In the genomic region with DNA sequence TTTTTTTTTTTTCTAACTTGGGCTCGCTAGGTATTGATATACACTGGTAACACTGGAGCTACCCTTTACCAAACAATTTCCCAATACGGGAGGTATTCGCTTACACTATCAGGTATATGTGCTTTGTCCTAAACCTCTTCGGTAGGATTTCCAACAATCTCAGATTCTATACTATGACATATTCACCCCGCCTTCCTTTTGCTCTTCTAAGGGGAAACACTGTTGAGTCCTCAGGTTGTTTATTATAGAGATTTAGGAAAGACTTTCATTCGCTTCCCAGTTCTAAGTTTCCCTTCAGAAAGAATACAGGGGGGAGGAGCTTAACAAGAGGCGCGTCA, we compare ENCODE assay signal across 8 mouse cellular contexts. TPM values are rescaled to one million over a fixed set of nuclear protein-coding genes. Genes with fewer than 3 reads are reported as not detected.
DNase-seq lines count a peak whose midpoint lies in the region; ATAC-seq and TF ChIP-seq lines count a peak whose summit lies in the region.

No protein-coding gene starts in this region.

- peaks cover 6% of the 10 kb centered on the region; the same call in 1 of the 2 replicates for H3K9me3 ChIP-seq in kidney, embryonic 16.5 days (ENCODE audit: low read length)
- H3K9me3 ChIP-seq in embryonic facial prominence, embryonic 11.5 days (replicated peaks; ENCODE audit: control insufficient read depth, low read length) = no peaks in the 10 kb centered on the region
- no peaks in the 10 kb centered on the region for H3K9me3 ChIP-seq in intestine, embryonic 15.5 days
- no peaks in the 10 kb centered on the region for H3K9me3 ChIP-seq in midbrain, postnatal 0 days (ENCODE audit: low read length)

- H3K4me1 ChIP-seq in kidney, embryonic 16.5 days (ENCODE audit: insufficient read depth, low read length) = 0 out of 2 replicates have a peak, but pooled peaks cover 2% of the 10 kb centered on the region
- H3K4me1 ChIP-seq in embryonic facial prominence, embryonic 11.5 days (ENCODE audit: control insufficient read depth, insufficient read depth, low read length) = no peaks in the 10 kb centered on the region
- no peaks in the 10 kb centered on the region for H3K4me1 ChIP-seq in intestine, embryonic 15.5 days (replicated peaks)
- no peaks in the 10 kb centered on the region for H3K4me1 ChIP-seq in midbrain, postnatal 0 days (ENCODE audit: insufficient read depth, low read length)

- TF ChIP-seq CTCF in midbrain, postnatal 0 days (IDR thresholded peaks at IDR 0.05) = no peak

- H3K4me2 ChIP-seq in kidney, embryonic 16.5 days (replicated peaks; ENCODE audit: low read depth, low read length) = peak overlapping the region; percentile 64
- H3K4me2 ChIP-seq in embryonic facial prominence, embryonic 11.5 days (ENCODE audit: low read depth, low read length) = peak overlapping the region; percentile 67
- peak overlapping the region; percentile 58 for H3K4me2 ChIP-seq in intestine, embryonic 15.5 days (replicated peaks)
- H3K4me2 ChIP-seq in midbrain, postnatal 0 days (ENCODE audit: low read depth, low read length, poor library complexity, severe bottlenecking) = peak overlapping the region; percentile 88

- no peaks in the 10 kb centered on the region; the same call in 1 of the 2 replicates for H3K27me3 ChIP-seq in kidney, embryonic 16.5 days (ENCODE audit: insufficient read depth, low read length)
- no peaks in the 10 kb centered on the region for H3K27me3 ChIP-seq in embryonic facial prominence, embryonic 11.5 days (ENCODE audit: control insufficient read depth, insufficient read depth, low read length)
- no peaks in the 10 kb centered on the region for H3K27me3 ChIP-seq in intestine, embryonic 15.5 days (replicated peaks)
- H3K27me3 ChIP-seq in midbrain, postnatal 0 days (ENCODE audit: insufficient read depth, low read length) = no peaks in the 10 kb centered on the region; the same call in 1 of the 2 replicates

- H3K27ac ChIP-seq in kidney, embryonic 16.5 days (ENCODE audit: low read length) = peak overlapping the region; percentile 88; the same call in 1 of the 2 replicates
- H3K27ac ChIP-seq in embryonic facial prominence, embryonic 11.5 days (replicated peaks; ENCODE audit: low read depth, low read length) = no peak overlapping the region
- no peak overlapping the region; the same call in 1 of the 2 replicates for H3K27ac ChIP-seq in intestine, embryonic 15.5 days
- H3K27ac ChIP-seq in midbrain, postnatal 0 days (ENCODE audit: low read depth, low read length) = no peak overlapping the region; the same call in 1 of the 2 replicates

- no peak for ATAC-seq in kidney, embryonic 16.5 days (ENCODE audit: low FRiP score, low TSS enrichment)
- ATAC-seq in embryonic facial prominence, embryonic 11.5 days (replicated peaks; ENCODE audit: insufficient number of reproducible peaks, low FRiP score, low TSS enrichment, low read depth) = no peak
- no peak; the same call in 1 of the 2 replicates for ATAC-seq in intestine, embryonic 15.5 days
- ATAC-seq in midbrain, postnatal 0 days (ENCODE audit: low FRiP score) = no peak
- no peak for ATAC-seq in monocyte, adult 5-6 weeks (replicated peaks; ENCODE audit: insufficient number of reproducible peaks, low FRiP score, low TSS enrichment, poor library complexity, severe bottlenecking)

- no peaks in the 10 kb centered on the region for H3K36me3 ChIP-seq in kidney, embryonic 16.5 days (ENCODE audit: insufficient read depth, low read length)
- H3K36me3 ChIP-seq in embryonic facial prominence, embryonic 11.5 days (replicated peaks; ENCODE audit: control insufficient read depth, insufficient read depth, low read depth, low read length) = no peaks in the 10 kb centered on the region
- no peaks in the 10 kb centered on the region for H3K36me3 ChIP-seq in intestine, embryonic 15.5 days
- no peaks in the 10 kb centered on the region for H3K36me3 ChIP-seq in midbrain, postnatal 0 days (ENCODE audit: insufficient read depth, low read length)

- H3K4me3 ChIP-seq in kidney, embryonic 16.5 days (ENCODE audit: low read length) = peak overlapping the region; percentile 96
- H3K4me3 ChIP-seq in embryonic facial prominence, embryonic 11.5 days (ENCODE audit: low read depth, low read length) = peak overlapping the region; percentile 82
- peak overlapping the region; percentile 92 for H3K4me3 ChIP-seq in intestine, embryonic 15.5 days (replicated peaks)
- peak overlapping the region; percentile 97 for H3K4me3 ChIP-seq in midbrain, postnatal 0 days (ENCODE audit: low read depth, low read length)

- H3K9ac ChIP-seq in kidney, embryonic 16.5 days (replicated peaks; ENCODE audit: low read length) = peak overlapping the region; percentile 88
- H3K9ac ChIP-seq in embryonic facial prominence, embryonic 11.5 days (replicated peaks; ENCODE audit: low read length) = peak overlapping the region; percentile 76
- H3K9ac ChIP-seq in intestine, embryonic 15.5 days = peak overlapping the region; percentile 75
- peak overlapping the region; percentile 79 for H3K9ac ChIP-seq in midbrain, postnatal 0 days (replicated peaks; ENCODE audit: low read length, poor library complexity, severe bottlenecking)

- 17% methylated on average over 8 of the region's 8 CpGs for WGBS in kidney, embryonic 16.5 days
- WGBS in embryonic facial prominence, embryonic 11.5 days = 19% methylated on average over 8 of the region's 8 CpGs
- WGBS in intestine, embryonic 15.5 days = 18% methylated on average over 8 of the region's 8 CpGs
- WGBS in midbrain, postnatal 0 days = 26% methylated on average over 8 of the region's 8 CpGs

- DNase-seq in kidney, adult 9 months = no peak
- DNase-seq in embryonic facial prominence, embryonic 11.5 days (ENCODE audit: low spot score) = no peak
- no peak for DNase-seq in midbrain, postnatal 0 days (ENCODE audit: low spot score)
- DNase-seq in frontal cortex, postnatal 36 days (ENCODE audit: low spot score in 2 of 2) = no peak
- DNase-seq in embryo, embryonic 9.5 days (ENCODE audit: extremely low spot score) = no peak

RNA-seq across cellular contexts. Expression of gene Fam208b, which starts 1.2 kb away (rescaled TPM):
- polyA plus RNA-seq in kidney, embryonic 16.5 days (2015; fragmentation: Nextera tagmentation; extraction: Ambion mirVana) = 12.7 and 15.5 TPM in 2 replicates
- polyA plus RNA-seq in embryonic facial prominence, embryonic 11.5 days (2014; fragmentation: Nextera tagmentation; extraction: Ambion mirVana) = 29.1 and 30.4 TPM in 2 replicates
- polyA plus RNA-seq in intestine, embryonic 15.5 days (2015; fragmentation: Nextera tagmentation; extraction: Ambion mirVana) = 8.6 and 12.7 TPM in 2 replicates
- 34.9 and 40.8 TPM in 2 replicates for total RNA-seq in midbrain, postnatal 0 days (2014; rRNA removed)
- polyA plus RNA-seq in midbrain, postnatal 0 days (2015; fragmentation: Nextera tagmentation; extraction: Ambion mirVana) = 6.8 and 10.1 TPM in 2 replicates
- 40.1 to 94.3 TPM (median 40.6 TPM) in 3 replicates for total RNA-seq in monocyte, adult 5-6 weeks (2017)

RNA-seq across cellular contexts. Expression of gene Asb13, which starts 24.1 kb away (rescaled TPM):
- polyA plus RNA-seq in kidney, embryonic 16.5 days (2015; fragmentation: Nextera tagmentation; extraction: Ambion mirVana) = 16.0 and 19.8 TPM in 2 replicates
- polyA plus RNA-seq in embryonic facial prominence, embryonic 11.5 days (2014; fragmentation: Nextera tagmentation; extraction: Ambion mirVana) = 8.5 and 9.6 TPM in 2 replicates
- polyA plus RNA-seq in intestine, embryonic 15.5 days (2015; fragmentation: Nextera tagmentation; extraction: Ambion mirVana) = 6.9 and 7.2 TPM in 2 replicates
- 10.9 and 16.8 TPM in 2 replicates for total RNA-seq in midbrain, postnatal 0 days (2014; rRNA removed)
- 15.1 and 17.3 TPM in 2 replicates for polyA plus RNA-seq in midbrain, postnatal 0 days (2015; fragmentation: Nextera tagmentation; extraction: Ambion mirVana)
- 11.3 to 47.5 TPM (median 22.3 TPM) in 3 replicates for total RNA-seq in monocyte, adult 5-6 weeks (2017)
